Mouse (Mus musculus) layer of hippocampus, adult 18-20 months (tissue): Measurements from ENCODE around the gene Atp9a. TPM values are rescaled to one million over a fixed set of nuclear protein-coding genes. Genes with fewer than 3 reads are reported as not detected.

Experiments used
- DNase-seq, 2 experiments: peaks; one replicate each; pipeline ENCODE4 v3.0.0; 2022; ENCODE audit warnings: low spot score in 2 of 2
- total RNA-seq, 2 experiments: library from RNA; stranded (reverse); gene quantifications; 2 replicates each; pipeline ENCODE4 v1.2.3; 2021

Atp9a gene
- total RNA-seq, 2 experiments from 2014 or later = 366 to 370 TPM

DNA sequence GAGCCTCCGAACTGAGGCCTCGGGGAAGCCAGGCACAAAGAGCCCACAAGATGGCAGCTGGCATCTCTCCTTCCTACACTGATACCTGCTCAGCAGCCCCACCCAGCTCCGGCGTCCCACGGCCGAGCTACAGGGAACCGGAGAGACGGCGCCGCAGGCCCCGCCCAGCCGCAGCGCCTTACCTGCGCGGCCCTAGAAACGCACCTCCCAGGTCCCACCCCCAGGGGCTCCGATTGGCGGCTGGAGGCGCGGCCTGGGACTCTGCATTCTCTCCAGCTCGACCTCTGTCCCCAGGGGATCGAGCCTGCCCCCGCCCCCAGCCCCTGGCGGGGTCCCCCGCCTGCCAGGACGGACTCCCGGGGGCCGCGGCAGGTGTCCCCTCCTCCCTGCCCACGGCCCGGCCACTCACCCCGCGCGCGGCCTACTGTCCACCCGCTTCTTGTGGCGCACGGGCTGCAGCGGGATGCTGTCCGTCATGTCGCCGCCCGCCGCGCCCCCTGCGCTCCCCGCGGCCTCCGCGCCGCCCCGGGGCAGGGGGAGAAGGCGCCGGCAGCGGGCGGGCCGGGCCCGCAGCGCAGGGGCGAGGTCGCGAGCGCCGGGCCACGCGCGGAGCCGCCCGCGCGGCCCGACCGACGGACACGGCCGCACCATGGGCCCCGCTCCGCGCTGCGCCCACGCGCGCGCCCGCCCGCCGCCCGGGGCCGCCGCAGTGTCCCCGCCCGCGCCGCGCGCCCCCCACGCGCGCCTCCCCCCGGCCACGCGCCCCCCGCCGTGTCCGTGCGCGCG is 743 bp downstream of the Atp9a start:
- DNase-seq = peak; percentile 56 to 71

DNA sequence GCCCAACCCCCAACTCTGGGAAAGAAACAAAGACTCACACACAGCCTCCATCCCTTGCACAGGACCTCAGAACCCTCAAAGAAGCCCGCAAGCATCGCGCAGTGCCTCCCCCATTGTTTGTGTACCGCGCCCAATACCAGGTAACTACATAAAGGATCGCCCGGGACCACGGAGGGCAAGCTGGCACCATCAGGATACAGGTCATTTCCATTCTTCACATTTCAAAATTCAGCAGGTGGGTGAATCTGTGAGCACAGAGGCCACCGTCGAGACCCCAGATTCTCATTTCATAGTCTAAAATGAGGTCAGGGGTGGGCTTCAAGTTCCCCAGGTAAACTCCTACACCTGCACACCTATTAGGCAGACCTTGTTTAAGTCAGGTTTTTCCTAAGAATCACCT is 1.7 kb downstream of the Atp9a start:
- DNase-seq = no peak

DNA sequence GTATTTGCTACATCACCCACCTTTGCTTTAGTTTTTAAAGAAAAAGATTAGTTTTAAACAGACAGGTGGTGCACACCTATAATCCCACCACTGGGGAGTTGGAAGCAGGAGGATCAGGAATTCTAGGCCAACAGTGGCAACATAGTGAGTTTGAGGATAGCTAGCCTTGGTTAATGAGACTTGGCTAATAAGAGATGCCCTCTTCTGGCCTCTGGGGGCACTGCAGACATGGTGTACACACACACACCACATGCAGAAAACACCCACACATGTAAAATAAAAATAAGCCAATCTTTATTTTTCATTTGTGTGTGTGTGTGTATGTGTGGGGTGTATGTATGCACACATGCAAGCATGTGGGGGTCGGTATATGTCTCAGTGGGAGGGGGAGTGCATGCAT is 3.4 kb downstream of the Atp9a start:
- no peak for DNase-seq

DNA sequence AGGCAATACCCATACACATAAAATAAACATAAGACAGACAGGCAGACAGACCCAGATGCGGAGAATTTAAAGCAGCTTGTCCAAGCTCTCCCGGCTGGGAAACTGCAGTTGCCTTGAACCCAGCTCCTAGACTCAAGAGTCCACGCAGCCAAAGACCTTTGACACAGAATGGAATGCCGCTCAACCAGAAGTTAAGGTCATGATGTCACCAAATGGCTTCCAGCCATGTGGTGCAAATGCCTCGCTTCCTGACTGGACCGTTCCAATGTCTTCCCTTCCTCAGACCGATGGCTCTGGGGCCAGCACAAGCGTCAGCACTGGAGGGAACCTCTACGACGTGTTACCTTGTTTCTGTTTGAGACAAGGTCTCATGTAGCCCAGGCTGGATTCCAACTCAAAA is 4.3 kb downstream of the Atp9a start:
- DNase-seq = no peak

DNA sequence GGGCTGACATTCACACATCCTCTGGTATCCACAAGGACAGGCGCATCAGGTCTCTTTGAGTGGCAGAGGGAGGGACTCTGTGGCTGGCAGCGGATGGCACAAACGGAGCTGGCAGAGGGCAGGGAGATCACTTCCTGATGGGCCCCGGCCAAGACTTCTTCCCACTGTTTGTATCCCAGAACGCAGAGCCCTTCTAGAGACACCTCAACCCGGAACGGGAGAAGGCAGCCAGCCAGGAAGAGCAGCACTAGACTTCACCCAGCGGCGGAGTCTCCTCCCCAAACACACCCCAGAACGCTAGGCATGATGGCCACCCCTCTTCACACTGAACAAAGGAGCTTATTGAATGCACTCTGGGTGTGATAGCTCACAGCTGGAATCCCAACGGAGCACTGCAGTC is 8.2 kb downstream of the Atp9a start:
- peak in 1 of 2 experiments; percentile 57 for DNase-seq

DNA sequence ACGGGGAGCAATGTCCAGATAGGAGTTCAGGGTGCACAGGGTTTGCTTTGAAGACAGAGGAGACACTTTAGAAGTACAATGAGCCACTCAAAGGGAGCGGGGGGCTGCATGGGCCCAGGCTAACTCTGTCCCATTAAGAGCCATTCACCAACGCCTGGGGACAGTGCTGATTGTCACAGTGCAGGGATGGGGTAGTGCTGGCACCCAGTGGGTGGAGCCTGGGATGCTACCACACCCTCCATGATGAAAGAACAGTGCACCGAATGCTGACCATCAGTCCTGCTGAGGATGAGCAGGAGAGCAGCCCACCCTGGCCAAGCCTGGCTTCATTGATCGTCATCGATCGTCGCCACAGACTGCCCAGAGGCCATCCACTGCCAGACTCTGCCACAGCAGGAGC is 11.0 kb downstream of the Atp9a start:
- DNase-seq = no peak

DNA sequence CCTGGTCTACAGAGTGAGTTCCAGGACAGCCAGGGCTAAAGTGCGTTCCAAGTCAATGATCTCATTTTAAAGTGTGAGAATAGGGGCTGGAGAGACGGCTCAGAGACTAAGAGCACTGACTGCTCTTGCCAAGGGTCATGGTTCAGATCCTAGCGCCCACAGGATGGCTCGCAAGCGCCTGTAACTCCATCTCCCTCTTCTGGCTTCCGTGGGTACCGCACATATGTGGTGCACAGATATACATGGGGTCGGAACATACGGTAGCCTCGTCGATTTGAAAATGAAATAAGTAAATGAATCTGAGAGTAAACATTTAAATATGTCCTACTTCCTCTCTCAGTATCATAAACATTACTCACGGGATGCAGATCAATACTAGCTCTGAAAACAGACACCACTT is 12.5 kb downstream of the Atp9a start:
- no peak for DNase-seq

DNA sequence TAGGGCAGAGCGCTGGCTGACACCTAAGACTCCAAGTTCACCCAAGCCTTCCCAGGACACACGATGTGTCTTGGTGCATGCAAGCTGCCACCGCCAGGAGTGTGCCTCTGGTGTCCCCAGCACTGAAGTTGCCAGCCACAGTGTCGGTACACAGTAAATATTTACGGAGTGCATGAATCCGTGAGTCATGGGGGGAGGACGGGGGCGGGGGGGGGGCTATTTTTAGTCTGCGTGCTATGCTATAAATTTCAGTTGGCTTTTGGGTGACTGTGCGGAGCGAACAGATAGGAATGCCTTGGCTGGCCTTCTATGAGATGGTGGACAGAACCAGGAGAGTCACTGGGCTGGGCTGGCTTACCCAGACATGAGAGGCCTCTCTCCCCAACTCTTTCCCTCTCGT is 14.2 kb downstream of the Atp9a start:
- DNase-seq = no peak

DNA sequence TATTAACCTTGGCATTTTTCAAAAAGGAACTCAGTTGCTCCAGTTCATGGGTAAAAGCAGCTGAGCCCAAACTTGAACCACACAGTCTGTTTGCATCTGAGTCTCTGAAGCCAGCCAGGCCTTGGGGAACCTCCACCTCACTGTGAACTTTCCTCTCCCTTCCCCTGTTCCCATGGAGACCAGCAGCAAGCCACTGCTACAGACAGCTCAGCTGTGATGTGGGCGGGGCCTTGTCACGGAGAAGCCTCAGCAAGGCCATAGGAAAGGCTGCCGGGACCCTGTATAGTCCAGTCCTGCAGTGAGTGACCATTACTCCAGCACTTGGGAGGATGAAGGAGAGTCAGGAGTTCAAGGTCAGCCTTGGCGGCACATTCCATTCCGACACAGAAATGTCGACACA is 16.2 kb downstream of the Atp9a start:
- no peak for DNase-seq

DNA sequence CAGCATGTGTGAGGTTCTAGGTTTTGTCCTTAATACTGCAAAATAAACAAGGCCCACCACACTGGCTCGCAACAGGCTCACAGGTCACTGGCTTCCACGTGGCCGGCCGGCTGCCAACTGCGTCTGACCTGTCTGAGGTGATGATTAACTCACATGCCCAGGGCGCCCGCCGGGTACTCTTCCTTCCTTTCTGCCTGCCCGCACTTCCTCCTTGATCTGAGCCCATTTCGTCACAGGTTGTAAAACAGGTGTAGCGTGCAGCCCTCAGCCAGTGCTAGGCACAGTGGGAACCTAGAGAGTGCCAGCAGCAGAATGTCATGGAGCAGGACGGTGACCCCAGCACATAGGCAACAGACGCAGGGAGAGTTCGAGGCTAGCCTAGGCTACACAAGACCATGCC is 20.9 kb downstream of the Atp9a start:
- no peak for DNase-seq

DNA sequence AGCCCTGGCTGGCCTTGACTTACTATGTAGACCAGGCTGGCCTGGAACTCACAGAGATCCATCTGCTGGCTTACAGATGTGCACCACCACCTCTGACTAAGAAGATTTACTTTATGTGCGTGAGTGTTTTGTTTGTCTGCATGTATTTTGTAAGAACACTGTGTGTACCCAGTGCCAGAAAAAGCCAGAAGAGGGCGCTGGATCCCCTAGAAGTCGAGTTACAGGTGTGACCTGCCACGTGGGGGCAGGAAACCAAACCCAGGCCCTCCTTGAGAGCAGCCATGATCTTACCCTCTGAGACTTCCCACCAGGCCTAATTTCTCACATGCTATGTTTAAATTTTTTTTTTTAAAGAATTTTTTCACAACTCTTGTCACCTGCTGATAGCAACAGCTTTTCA is 22.5 kb downstream of the Atp9a start:
- no peak for DNase-seq

DNA sequence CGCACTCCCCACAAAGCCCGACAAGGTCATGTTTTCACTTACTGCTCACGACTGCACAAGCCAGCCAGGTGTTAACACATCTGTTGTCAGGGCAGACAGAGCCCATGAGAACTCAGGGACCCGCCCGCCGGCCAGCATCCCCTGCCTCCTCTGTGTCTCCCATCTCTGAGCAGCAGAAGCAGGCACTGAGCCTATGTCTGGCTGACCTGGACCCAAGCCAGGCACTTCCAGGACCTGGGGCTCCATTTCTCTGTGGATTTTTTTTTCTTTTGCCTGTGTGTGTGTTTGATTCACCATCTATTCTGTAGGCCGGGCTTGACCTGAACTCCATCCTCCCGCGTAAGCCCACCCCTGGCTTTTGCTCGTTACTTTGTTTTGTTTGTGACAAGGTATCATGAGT is 23.5 kb downstream of the Atp9a start:
- no peak for DNase-seq

DNA sequence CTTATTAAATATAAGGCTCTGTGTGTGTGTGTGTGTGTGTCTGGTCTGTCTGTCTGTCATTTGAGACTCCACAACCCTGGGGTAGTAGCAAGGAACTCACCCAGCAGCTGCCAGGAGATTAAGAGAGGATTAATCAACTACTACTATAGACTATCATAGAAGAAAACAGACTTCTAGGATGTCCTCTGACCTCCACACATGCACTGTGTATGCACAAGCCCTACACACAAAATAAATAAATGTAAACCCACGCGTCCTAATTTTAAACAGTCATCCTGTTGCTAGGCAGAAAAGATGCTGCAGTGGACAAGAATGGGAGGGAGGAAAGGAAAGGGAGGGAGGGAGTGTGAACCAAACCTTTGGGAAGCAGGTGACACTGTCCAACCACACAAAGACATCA is 23.9 kb downstream of the Atp9a start:
- DNase-seq = no peak

DNA sequence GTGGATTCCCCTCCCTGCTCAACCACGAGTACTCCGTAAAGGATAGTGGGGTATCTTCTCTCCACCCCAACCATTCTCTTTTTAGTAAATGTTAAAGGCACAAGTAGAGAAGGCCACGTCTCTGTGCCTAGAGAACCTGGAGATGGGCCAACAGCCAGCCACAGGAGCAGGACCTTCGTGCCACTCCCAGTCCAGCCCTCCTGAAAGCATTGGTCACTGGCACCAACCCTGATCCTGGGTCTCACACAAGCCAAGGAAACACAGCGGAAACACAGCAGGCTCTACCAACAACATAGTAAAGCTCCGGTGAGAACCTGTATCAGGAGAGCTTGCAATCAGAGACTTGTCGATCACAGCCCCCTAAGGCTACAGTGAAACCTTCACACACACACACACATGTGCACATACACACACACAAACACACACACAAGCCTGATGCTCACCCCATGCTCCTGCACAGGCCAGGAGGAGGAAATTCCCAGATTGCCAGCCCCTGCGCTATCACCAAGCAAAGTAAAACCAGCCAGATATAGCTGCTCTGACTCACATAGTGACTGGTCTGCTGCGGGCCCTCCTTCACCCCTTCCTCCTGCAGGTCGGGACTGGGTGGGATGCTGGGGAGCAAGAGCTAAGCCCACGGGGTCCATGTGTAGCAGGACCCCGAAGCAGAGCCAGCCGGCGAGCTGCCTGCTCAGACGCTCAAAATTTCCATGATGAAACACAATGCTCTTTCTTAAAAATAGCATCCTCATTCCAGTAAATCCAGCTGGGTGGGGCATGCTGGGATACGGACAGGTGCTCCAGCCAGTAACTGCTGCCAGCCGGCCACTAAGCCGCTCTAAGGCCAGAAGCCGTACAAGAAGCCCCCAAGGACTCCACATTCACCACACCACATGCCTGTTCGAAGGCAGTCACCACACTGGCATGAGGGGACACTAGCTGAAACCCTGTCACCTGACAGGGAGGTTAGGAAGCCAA is 29.7 kb downstream of the Atp9a start:
- no peak for DNase-seq

DNA sequence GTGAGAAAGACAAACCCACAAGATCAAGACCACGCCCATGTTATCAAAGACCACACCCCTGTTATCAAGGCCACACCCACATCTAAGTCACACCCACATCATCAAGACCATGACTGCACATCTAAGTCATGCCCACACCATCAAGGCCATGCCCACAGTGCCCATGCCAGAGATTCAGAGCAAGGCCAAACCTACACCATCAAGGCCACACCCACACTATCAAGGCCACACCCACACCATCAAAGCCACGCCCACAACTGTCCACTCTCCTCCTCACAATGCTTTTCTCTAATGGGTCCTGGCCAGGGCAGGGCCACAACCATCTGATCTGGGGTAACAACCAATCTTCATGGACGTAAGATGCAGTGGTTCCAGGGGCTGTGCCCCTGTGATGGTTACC is 31.2 kb downstream of the Atp9a start:
- DNase-seq = no peak

DNA sequence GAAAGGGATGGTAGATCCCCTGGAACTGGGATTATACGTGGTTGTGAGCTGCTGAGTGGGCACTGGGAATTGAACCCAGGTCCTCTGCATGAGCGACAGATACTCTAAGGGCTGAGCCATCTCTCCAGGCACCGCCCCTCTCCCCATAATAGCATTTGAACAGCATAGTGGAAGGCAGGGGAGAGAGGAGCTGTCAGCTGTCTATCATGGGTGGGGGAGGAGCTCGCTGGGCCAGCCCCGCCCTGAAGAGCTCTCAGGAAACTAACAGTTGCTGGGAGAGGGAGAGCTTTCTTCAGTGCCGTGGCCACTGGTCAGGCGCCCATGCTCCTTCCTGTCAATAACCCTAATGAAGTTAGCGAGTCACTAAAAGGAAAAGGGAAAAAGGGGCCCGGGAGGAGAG is 34.4 kb downstream of the Atp9a start:
- no peak for DNase-seq

DNA sequence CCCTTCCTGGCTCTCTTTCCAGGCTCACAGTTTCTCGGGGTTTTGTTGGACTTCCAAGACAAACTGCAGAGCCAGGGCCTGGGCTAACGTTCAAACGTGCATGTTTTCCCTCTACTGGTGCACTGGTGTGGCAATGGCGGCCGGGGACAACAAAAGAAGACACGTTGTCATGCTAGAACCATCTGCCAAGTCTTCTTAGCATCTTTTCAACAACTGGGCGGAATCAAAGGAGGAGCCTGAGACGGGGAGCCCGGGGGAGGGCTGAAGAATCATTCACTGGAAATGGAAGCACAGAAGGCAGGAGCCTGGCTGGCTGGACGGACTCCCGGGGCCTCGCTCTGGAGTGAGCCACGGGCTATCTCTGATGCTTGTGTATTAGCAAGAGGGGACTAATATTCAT is 39.9 kb downstream of the Atp9a start:
- peak; percentile 34 to 63 for DNase-seq

DNA sequence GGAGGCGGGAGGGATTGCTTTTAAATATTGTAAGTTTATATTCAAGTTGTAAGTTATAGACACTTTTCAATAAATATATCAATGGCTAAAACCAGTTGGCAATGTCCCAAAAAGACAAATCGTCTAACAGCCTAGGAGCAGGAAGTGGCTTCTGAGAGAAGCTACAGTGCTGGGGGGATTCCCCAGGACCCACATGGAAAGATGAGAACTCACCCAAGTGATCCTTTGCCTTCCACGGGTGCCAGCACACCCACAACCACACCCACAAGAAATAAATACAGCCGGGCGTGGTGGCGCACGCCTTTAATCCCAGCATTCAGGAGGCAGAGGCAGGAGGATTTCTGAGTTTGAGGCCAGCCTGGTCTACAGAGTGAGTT is 47.2 kb downstream of the Atp9a start:
- DNase-seq = no peak

DNA sequence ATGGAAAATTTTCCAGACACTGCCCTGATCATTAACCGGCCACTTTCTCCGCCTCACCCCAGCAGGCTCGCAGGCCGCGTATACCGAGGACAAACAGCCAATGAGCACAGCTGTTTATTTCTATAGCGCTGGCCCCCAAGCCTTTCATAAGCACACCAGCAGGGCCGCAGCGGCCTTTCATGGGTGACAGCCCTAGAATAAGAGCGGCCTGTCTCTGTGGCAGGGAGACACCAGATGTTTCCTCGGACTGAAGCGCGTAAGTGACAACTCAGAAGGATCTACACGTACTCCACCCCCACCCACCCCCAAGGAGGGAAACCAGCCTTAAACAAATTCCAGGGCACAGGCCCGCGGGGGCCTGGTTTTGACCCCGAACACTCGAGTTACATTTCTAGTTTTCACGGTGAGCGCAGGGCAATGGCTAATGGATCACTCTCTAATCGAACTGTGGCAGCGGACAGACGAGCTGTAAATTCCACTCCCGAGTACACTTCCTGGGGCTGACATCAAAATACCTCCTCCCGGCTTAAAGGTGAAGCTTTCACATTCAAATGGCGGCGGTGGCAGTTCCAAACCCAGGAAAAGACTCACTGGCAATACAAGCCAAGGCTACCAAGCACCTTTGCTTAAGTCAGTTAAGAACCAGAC is 47.7 kb downstream of the Atp9a start:
- DNase-seq = no peak

DNA sequence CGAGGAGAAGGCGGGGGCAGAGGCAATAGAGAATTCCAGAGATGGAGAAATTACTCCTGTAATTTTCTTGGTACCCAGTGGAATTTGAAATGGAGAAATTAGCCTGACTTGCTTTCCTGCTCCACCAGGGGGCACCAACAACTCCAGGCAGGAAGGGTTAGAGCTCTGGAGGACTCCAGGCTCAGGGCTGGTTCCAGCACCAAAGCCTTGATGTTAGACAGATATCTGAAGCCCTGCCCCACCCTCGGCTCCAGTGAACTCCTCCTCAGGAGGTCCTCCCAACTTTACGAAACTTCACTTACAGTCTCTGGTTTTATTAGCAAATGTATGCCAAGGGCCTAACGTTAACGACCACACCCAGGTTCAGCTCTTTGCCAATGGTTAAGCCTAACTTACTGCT is 50.4 kb downstream of the Atp9a start:
- peak in 1 of 2 experiments; percentile 75 for DNase-seq

DNA sequence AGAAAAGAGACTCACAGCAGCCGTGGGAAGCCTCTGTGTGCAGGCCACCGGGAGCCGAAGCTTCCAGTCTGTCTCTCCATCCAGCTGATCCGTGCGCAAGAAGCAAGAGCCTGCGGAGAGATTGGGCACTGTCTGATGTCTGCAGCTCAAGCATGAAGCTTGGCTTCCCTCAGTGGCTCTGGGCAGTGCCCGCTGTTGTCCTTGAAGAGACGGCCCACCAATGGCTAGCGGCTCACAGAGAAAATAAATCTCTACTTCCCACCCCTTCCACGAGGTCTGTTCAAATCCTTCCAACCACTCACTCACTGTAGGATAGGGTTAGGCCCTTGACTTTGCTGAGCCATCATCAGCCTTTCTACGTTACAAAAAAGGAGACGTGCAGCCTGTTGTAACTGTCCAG is 54.9 kb downstream of the Atp9a start:
- no peak for DNase-seq

DNA sequence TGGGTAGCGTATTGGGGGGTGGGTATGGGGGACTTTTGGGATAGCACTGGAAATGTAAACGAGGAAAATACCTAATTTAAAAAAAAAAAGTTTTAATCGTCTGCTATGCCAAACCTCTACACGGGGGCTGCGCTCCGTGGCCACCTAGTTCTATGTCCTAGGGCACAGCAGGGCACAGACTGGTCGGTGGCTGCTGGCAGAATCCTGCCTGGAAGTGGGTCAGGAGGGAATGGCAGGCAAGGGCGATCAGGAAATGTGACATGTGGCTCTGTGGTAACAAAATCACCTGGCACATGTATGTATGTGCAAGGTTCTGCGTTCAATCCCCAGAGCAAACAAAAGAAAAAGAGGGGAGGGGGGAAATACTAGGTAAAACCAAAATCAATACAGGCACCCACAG is 56.3 kb downstream of the Atp9a start:
- DNase-seq = no peak
